8 mouse cellular contexts compared by ENCODE assay signal in genomic region chr9:101033761-101034447, GRCm38 (mm10). TPM values are rescaled to one million over a fixed set of nuclear protein-coding genes. Genes with fewer than 3 reads are reported as not detected.
DNase-seq lines count a peak whose midpoint lies in the region; ATAC-seq and TF ChIP-seq lines count a peak whose summit lies in the region.

No protein-coding gene starts in this region.

- no peaks in the 10 kb centered on the region for H3K79me2 ChIP-seq in myocyte (ENCODE audit: control insufficient read depth, insufficient read depth)

- peak overlapping the region; percentile 51 for H3ac ChIP-seq in myocyte (ENCODE audit: control insufficient read depth, insufficient read length)

- H3K36me3 ChIP-seq in embryonic facial prominence, embryonic 14.5 days (ENCODE audit: control insufficient read depth, insufficient read depth, low read length): peaks cover 8% of the 10 kb centered on the region; the same call in 1 of the 2 replicates
- no peaks in the 10 kb centered on the region for H3K36me3 ChIP-seq in intestine, embryonic 15.5 days
- no peaks in the 10 kb centered on the region for H3K36me3 ChIP-seq in myocyte (ENCODE audit: control insufficient read depth, insufficient read depth)

- H3K27ac ChIP-seq in embryonic facial prominence, embryonic 14.5 days (replicated peaks; ENCODE audit: low read depth, low read length): peak overlapping the region; percentile 99
- peak overlapping the region; percentile 99 for H3K27ac ChIP-seq in intestine, embryonic 15.5 days

- peak overlapping the region; percentile 79 for H3K9ac ChIP-seq in embryonic facial prominence, embryonic 14.5 days (ENCODE audit: low read depth, low read length)
- H3K9ac ChIP-seq in intestine, embryonic 15.5 days: peak overlapping the region; percentile 68

- no peak for TF ChIP-seq POLR2A in myocyte (IDR thresholded peaks at IDR 0.05; ENCODE audit: insufficient read length, low read depth)

- H3K4me1 ChIP-seq in embryonic facial prominence, embryonic 14.5 days (ENCODE audit: control insufficient read depth, insufficient read depth, low read length): peaks cover 14% of the 10 kb centered on the region
- H3K4me1 ChIP-seq in intestine, embryonic 15.5 days (replicated peaks): peaks cover 13% of the 10 kb centered on the region

- peak overlapping the region; percentile 63 for H3K4me3 ChIP-seq in embryonic facial prominence, embryonic 14.5 days (ENCODE audit: low read depth, low read length)
- H3K4me3 ChIP-seq in intestine, embryonic 15.5 days (replicated peaks): peak overlapping the region; percentile 61
- peak overlapping the region; percentile 62 for H3K4me3 ChIP-seq in myocyte

- ATAC-seq in CD4-positive, CD25-positive, alpha-beta regulatory T cell, adult 4 months: peak; percentile 2
- no peak; the same call in 1 of the 2 replicates for ATAC-seq in embryonic facial prominence, embryonic 14.5 days (ENCODE audit: low read depth)
- ATAC-seq in intestine, embryonic 15.5 days: peak; percentile 39

- 3% methylated on average over 14 of the region's 14 CpGs for WGBS in embryonic facial prominence, embryonic 14.5 days
- 1% methylated on average over 14 of the region's 14 CpGs for WGBS in intestine, embryonic 15.5 days

- H3K9me3 ChIP-seq in embryonic facial prominence, embryonic 14.5 days (ENCODE audit: control insufficient read depth, low read length): no peaks in the 10 kb centered on the region
- no peaks in the 10 kb centered on the region for H3K9me3 ChIP-seq in intestine, embryonic 15.5 days

- DNase-seq in cerebellum, adult 8-10 months: peak; percentile 16
- DNase-seq in cerebellum, postnatal 4 days (ENCODE audit: low spot score in 2 of 2): no peak
- DNase-seq in embryonic facial prominence, embryonic 14.5 days (ENCODE audit: low spot score): peak; percentile 12
- no peak for DNase-seq in urinary bladder, postnatal 36 days (ENCODE audit: low spot score in 2 of 2)
- DNase-seq in right cerebral cortex, adult 18-20 months: no peak

- peak overlapping the region; percentile 71 for H3K4me2 ChIP-seq in embryonic facial prominence, embryonic 14.5 days (ENCODE audit: low read depth, low read length)
- H3K4me2 ChIP-seq in intestine, embryonic 15.5 days (replicated peaks): peak overlapping the region; percentile 58
- peak overlapping the region; percentile 98 for H3K4me2 ChIP-seq in myocyte (ENCODE audit: low read depth)

- H3K27me3 ChIP-seq in embryonic facial prominence, embryonic 14.5 days (replicated peaks; ENCODE audit: control insufficient read depth, insufficient read depth, low read length): no peaks in the 10 kb centered on the region
- no peaks in the 10 kb centered on the region for H3K27me3 ChIP-seq in intestine, embryonic 15.5 days (replicated peaks)
- H3K27me3 ChIP-seq in myocyte (ENCODE audit: control insufficient read depth, insufficient read depth, insufficient read length): no peaks in the 10 kb centered on the region

TF ChIP-seq in myocyte, 11 proteins besides CTCF, POLR2A, EP300 and RAD21:
- no peak for TF ChIP-seq MYOD1 (IDR thresholded peaks at IDR 0.05; ENCODE audit: control insufficient read depth in 1 of 3, insufficient read length in 2 of 3, low read depth in 2 of 3)
- TF ChIP-seq SRF (IDR thresholded peaks at IDR 0.05; ENCODE audit: control insufficient read depth, insufficient read length, low read depth): no peak
- no peak for TF ChIP-seq MAX (IDR thresholded peaks at IDR 0.05; ENCODE audit: low read depth)
- no peak for TF ChIP-seq REST (IDR thresholded peaks at IDR 0.05; ENCODE audit: insufficient read depth, insufficient read length)
- TF ChIP-seq TCF12 (IDR thresholded peaks at IDR 0.05; ENCODE audit: insufficient read depth, poor library complexity, severe bottlenecking): no peak
- TF ChIP-seq MYOG (IDR thresholded peaks at IDR 0.05; ENCODE audit: control insufficient read depth in 1 of 3, insufficient read depth in 1 of 3, insufficient read length in 2 of 3, low read depth in 2 of 3): no peak
- no peak for TF ChIP-seq POLR2AphosphoS2 (IDR thresholded peaks at IDR 0.05; ENCODE audit: insufficient read length, low read depth)
- TF ChIP-seq CEBPB (IDR thresholded peaks at IDR 0.05; ENCODE audit: insufficient read depth, poor library complexity, severe bottlenecking): no peak
- no peak for TF ChIP-seq TCF3 (IDR thresholded peaks at IDR 0.05; ENCODE audit: insufficient read length, low read depth)
- no peak for TF ChIP-seq E2F4 (IDR thresholded peaks at IDR 0.05; ENCODE audit: insufficient read depth)
- no peak for TF ChIP-seq USF1 (IDR thresholded peaks at IDR 0.05; ENCODE audit: low read depth)

RNA-seq across cellular contexts. Expression of gene Pccb, which starts 0.8 kb away (rescaled TPM):
- polyA plus RNA-seq in CD4-positive, CD25-positive, alpha-beta regulatory T cell, adult 4 months (2017; shearing (Covaris generic)): 10 to 100 TPM in 1 of 2 experiments, 1 to 10 TPM in 1; 9.7 to 12.9 TPM
- polyA plus RNA-seq in embryonic facial prominence, embryonic 14.5 days (2014; fragmentation: Nextera tagmentation; extraction: Ambion mirVana): 25.0 and 28.5 TPM in 2 replicates
- polyA plus RNA-seq in intestine, embryonic 15.5 days (2015; fragmentation: Nextera tagmentation; extraction: Ambion mirVana): 25.1 and 25.5 TPM in 2 replicates
- polyA plus RNA-seq in myocyte (2012; fragmentation: generic; extraction: Trizol): 46.8 TPM

RNA-seq across cellular contexts. Expression of gene Msl2, which starts 40.0 kb away (rescaled TPM):
- 10 to 100 TPM in 1 of 2 experiments, 1 to 10 TPM in 1; 8.2 to 12.9 TPM for polyA plus RNA-seq in CD4-positive, CD25-positive, alpha-beta regulatory T cell, adult 4 months (2017; shearing (Covaris generic))
- 6.2 and 6.8 TPM in 2 replicates for polyA plus RNA-seq in embryonic facial prominence, embryonic 14.5 days (2014; fragmentation: Nextera tagmentation; extraction: Ambion mirVana)
- 4.7 and 5.1 TPM in 2 replicates for polyA plus RNA-seq in intestine, embryonic 15.5 days (2015; fragmentation: Nextera tagmentation; extraction: Ambion mirVana)
- polyA plus RNA-seq in myocyte (2012; fragmentation: generic; extraction: Trizol): 8.6 TPM

Comparison
In these comparisons a context has a peak if more than half of its experiments do, and no peak if none do; other contexts are left out.
1. DNase-seq: peak in cerebellum, adult 8-10 months (single experiment) and embryonic facial prominence, embryonic 14.5 days (single experiment); none in cerebellum, postnatal 4 days (0 of 2), urinary bladder, postnatal 36 days (0 of 2) and right cerebral cortex, adult 18-20 months (single experiment).
2. Peak in every context shown above with its lines, with median percentiles within 50 percentile points of each other: H3K4me2 ChIP-seq and H3K4me3 ChIP-seq.